Mouse (Mus musculus) ES-CJ7 (cell line): ENCODE results near the gene Pgk1.

ENCODE experiments used
- DNase-seq: peaks from one replicate; pipeline ENCODE4 v3.0.0; 2011; ENCODE audit warnings: low read depth, low spot score

The Pgk1 gene

DNA sequence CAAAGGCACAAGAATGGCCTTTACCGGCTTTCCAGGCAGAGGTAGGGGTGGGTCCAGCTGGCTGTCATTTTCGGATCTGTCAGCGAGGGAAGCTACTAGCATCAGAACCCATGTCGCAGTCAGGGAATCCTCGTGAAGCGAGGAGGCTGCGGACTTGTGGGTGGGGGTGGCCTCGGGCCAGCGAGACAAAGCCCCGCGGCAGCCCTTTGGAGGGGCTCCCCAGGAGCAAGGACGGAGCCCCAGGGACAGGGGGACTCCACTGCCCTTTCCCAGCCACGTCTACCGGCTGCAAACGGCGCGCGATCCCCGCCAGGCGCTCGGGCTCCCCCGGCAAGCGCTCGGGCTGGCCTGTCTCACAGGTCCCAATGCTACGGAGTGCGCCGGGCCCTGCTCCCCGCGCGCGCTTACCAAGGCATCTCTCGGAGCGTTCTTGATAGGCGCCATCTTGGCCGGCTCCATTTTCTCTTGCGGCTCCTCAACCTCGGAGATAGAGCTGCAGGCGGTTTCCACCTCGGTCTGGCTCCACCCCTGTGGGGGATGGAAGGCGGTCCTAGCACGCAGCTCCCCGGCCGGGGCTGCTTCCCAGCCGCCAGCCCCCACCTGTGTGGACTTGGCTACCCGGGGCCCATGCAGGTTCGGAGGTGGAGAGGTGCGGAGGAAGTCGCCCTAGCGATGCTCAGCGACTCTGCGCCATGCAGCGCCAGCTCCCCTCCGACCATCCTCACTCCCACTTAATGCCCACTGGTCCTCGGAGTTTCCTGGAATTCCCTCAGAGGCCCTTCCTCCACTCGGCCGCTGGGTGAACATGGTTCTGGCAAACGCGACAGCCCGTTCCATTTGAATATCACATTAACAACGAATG, 32.5 kb downstream of the Pgk1 start:
- DNase-seq, result peak; percentile 62

DNA sequence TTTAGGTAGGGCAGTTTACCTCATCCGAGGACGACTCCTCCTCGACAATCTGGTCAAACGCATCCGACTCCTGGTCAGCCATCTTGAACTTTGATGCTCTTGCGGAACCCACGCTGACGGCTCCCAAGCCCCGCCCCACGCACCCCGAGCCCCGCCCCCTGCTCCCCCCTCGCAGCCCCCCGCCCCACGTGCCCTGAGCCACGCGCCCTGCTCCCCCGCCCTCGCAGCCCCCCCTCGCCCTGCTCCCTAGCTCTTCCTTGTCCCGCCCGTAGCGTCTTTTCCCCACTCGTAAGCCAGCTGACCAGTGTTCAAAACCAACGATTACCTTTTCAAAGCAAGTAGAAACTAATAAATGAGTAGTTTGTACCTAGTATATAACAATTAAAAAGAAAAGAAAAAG, 34.2 kb downstream of the Pgk1 start, which contains the start of gene Taf9b:
Gene Taf9b (minus strand): TSS at position 101 of the 400 bp plus-strand sequence.
- no peak for DNase-seq
